Mouse (Mus musculus) liver, adult (tissue): ENCODE results near the gene Slc15a2.

Experiments
- GATA4 ChIP-seq: IDR thresholded peaks from 2 replicates; pipeline ENCODE4 v1.6.1; 2014; ENCODE audit warnings: mild to moderate bottlenecking, low read length; ENCODE audit not compliant: insufficient replicate concordance

Gene Slc15a2

GRCm38 (mm10) chr16:36784594-36785313, at the start of gene Slc15a2:
Gene Slc15a2, minus strand, starts transcription at chr16:36784962.
- TF ChIP-seq GATA4 = no peak

- TF ChIP-seq GATA4 = no peak
These were observed 44.1 kb upstream of the Slc15a2 start for GRCm38 (mm10) chr16:36828820-36829219.

GRCm38 (mm10) chr16:36828054-36828786, 43.5 kb upstream of the Slc15a2 start, which contains the start of gene Iqcb1:
Gene Iqcb1, plus strand, starts transcription at chr16:36828385.
- TF ChIP-seq GATA4 = no peak

- no peak for TF ChIP-seq GATA4
These were observed 42.9 kb upstream of the Slc15a2 start for GRCm38 (mm10) chr16:36827611-36828053.

GRCm38 (mm10) chr16:36821474-36821873, 36.7 kb upstream of the Slc15a2 start:
- TF ChIP-seq GATA4 = no peak

- no peak for TF ChIP-seq GATA4
These were observed 36.0 kb upstream of the Slc15a2 start for GRCm38 (mm10) chr16:36820747-36821146.

GRCm38 (mm10) chr16:36820016-36820415, 35.3 kb upstream of the Slc15a2 start:
- no peak for TF ChIP-seq GATA4

DNA sequence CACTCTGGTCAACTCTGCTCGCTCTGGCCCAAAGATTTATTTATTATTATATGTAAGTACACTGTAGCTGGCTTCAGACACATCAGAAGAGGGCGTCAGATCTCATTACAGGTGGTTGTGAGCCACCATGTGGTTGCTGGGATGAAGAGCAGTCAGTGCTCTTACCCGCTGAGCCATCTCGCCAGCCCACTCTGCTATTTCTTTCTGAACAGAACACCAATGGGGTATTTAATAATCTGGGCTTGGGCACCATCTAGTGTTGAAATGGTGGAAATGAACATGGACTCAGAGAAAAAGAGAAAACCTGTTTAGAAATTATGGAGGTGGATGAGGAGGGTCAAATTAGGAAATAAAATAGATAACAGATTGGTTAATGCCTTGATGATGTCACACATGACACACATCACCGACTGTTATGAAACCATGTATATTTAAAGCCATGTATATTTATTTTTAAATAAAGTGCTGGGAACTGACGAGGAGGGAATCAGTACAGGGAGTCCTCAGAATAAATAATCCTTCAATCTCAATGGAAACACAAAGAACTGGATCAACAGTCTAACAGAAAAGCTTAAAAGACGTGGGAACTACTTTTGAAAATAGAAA, 32.7 kb upstream of the Slc15a2 start:
- no peak for TF ChIP-seq GATA4

GRCm38 (mm10) chr16:36816916-36817315, 32.2 kb upstream of the Slc15a2 start:
- TF ChIP-seq GATA4 = no peak

GRCm38 (mm10) chr16:36813680-36814079, 28.9 kb upstream of the Slc15a2 start:
- no peak for TF ChIP-seq GATA4

DNA sequence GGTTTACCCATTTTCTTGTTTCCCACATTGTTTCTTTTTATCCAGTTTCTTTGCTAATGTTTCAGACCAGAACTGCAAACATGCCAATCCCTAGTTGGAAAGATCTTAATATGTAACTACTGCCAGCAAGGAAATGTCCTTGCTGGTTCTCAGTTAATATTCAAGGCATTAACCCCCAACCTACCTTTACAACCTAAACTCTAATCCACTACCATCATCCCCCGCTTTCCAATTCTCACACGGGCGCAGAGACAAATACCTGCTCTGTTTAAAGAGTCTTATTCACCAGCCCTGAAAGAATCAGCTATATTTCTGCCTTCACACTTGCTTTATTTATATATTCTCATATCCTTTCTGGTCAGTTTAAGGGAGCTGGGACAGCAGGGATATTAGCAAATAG, 23.9 kb upstream of the Slc15a2 start:
- TF ChIP-seq GATA4 = no peak

DNA sequence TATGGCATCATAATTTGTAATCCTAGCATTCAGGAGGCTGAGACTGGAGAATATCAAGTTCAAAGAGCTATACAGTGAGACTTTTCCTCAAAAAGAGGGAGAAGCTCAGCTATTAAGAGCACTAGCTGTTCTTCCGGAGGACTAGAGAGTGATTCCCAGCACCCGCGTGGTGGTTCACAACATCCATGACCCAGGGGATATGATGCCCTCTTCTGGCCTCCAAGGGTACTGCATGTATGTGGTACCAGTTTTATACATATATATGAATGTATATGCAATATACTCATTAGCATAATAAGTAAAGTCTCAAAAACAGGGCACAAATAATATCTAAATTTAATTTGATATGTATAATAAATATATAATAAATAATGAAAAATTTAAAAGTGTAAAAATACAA, 17.6 kb upstream of the Slc15a2 start:
- no peak for TF ChIP-seq GATA4

GRCm38 (mm10) chr16:36798334-36798733, 13.6 kb upstream of the Slc15a2 start:
- TF ChIP-seq GATA4 = no peak

GRCm38 (mm10) chr16:36794976-36795375, 10.2 kb upstream of the Slc15a2 start:
- no peak for TF ChIP-seq GATA4

DNA sequence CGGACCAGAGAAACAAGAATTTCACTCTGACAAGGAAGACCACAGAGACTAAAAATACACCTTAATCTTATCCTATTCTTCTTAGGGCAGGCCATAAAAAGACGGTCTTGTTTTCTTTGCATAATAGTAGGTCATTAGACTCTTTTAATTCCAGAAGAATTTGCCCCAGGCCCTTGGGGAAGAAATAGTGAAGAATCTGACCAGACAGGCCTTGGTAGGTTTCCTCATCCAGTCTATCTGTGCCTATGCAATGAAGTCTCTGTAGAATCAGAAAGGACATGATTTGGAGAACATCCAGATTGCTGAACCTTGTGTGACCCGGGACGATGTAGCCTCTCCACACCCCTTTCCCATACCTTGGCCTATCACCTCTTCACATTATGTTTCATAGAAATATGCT, 5.4 kb upstream of the Slc15a2 start:
- TF ChIP-seq GATA4 = no peak

DNA sequence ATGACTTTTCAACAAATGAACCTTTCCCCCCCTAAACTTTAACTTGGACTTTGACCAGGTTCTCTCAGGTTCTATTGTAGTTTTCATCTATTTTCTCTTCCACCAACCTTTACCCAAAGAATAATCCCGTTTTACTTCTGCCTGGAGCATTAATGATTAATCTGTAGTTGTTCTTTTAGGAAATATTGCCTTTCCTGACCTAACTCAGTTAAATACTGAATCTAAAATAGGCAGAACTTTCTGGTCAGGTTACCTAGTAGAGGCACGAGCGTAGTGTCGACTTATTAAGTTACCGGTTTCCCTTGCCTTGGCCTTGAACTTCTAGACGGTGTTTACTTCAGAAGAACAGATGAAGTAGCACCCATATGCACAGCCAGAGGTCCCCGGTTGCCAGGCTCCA, 1.7 kb upstream of the Slc15a2 start:
- TF ChIP-seq GATA4 = no peak
